Mouse (Mus musculus): ENCODE measurements around the gene Gfy. TPM values are rescaled to one million over a fixed set of nuclear protein-coding genes. Genes with fewer than 3 reads are reported as not detected.
"Not testable (repeated sequence)": the region's sequence is repeated elsewhere in the genome, so short reads cannot be mapped to it uniquely, and the experiment has no call there.

The Gfy gene
- total RNA-seq, 2 experiments from 2014 or later = not detected

DNA sequence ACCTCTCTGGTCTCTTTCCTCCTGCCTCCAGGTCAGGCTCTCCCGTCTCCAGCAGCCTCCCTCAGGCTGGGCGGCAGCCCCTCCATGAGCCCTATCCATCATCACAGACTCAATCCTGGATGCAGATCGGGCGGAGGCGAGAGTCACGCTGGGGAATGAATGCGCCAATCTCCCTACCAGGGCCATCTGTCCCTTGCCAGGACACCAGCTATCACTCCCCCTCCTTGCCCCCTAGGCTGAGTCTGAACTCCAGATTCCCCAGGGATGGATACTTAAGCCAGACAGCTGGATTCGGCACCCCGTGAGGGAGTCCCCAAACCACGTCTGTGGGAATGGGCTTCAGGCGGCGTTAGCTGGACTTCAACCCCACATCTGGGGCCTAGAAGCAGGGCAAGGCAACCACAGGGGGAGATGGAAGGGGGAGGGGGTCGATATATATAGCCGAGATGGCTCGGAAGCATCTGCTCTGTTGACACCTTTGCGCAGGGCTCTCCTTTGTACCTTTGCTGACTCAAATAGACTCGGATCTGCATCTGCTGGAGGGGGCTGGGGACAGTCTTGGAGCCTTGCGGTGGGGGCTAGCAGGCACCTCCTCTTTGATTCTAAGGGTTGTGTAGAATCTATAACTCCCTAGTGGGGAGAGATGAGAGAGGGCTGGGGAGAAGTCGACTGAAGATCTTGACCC, 11.5 kb downstream of the Gfy start:
- DNase-seq = no peak

DNA sequence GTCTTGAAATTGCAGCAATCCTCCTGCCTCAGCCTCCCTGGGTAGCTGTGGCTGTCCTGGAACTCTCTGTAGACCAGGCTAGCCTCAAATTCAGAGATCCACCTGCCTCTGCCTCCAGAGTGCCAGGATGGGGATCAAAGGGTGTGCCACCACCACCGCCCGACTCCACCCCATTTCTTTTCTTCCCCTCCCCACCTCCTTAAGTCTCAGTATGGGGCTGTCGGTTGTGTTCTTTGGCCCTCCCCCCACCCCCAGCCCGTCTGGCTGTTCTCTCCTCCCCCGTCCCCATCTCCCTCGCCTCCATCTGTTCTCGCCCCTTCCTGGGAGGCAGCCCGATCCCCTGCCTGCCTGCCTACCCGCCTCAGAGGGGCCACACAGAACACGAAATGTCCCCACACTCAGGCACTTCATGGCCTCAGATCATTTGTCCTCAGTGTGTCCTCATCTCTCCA, 12.4 kb downstream of the Gfy start:
- no peak for DNase-seq

DNA sequence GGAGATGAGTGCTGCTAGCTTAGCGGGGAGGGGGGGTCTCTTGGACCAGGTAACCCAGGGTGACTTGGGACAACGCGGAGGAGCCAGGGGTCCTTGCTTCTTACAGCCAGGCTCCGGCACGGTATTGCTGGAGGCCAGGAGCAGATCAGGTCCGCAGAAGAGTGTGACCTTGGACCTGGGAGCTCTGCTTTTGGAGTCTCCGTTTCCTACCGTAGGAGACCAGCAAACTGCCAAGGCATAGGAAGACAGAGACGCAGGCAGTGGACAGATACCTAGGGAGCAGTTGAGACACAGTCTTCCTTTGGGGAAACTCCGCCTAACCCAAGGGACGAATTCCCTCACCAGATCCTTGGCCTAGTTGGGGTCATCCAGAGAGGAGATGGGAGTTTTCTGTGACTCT, 13.7 kb downstream of the Gfy start:
- DNase-seq = no peak

DNA sequence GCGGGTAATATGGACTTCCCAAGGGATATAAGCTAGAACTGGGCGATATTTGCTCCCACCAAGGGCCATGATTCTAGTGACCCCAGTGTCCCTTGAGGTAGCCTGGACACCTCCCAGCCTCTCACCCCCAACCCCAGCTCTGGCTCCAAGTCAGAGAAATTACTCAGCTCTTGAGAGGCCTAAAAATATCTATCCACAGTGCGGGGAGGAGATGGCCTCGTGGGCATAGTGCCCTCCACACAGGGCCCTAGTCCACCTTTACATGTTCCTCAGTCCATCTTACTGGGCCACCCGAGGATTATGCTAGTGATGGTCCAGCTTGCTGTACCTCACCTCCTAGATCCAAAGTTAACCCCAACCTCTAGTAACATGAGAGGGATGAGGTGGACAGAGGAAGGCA, 14.5 kb downstream of the Gfy start:
- DNase-seq = no peak

DNA sequence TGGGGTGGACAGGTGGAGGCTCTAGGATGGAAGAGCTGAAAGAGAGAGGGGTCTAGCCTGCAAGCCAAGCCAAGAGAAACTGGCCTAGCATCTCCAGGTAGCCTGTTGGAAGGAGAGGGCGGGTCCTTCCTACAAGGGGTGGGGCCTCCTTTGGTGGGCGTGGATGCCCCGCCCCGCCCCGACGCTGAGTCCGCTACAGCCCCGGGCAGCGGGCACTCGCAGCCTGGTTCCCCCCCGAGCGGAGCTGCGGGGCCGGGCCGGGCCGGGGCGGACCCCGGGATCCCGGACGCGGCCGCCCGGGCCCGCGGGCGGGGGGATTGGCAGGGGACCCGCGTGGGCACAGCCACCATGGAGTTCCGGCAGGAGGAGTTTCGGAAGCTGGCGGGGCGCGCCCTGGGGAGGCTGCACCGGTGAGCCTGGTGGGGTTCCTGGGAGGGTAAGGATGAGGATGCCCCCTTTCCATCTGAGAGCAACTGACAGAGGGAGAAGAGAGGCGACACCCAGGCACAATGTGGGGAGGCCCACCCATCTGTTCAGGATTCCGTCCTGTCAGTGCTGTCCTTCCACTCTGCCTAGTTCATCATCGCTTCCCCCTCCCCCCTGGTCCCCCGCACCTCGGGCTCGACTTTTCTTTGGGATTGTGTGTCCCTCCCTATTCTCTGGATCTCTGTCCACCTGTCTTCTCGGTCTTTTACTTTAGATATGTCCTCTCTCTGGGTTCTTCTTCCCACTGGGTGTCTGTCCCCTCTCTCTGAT, 15.5 kb downstream of the Gfy start, which contains the start of gene Slc17a7:
Slc17a7 (plus strand) TSS at position 215 of the 756 bp plus-strand sequence.
- DNase-seq = peak; percentile 55 to 66

DNA sequence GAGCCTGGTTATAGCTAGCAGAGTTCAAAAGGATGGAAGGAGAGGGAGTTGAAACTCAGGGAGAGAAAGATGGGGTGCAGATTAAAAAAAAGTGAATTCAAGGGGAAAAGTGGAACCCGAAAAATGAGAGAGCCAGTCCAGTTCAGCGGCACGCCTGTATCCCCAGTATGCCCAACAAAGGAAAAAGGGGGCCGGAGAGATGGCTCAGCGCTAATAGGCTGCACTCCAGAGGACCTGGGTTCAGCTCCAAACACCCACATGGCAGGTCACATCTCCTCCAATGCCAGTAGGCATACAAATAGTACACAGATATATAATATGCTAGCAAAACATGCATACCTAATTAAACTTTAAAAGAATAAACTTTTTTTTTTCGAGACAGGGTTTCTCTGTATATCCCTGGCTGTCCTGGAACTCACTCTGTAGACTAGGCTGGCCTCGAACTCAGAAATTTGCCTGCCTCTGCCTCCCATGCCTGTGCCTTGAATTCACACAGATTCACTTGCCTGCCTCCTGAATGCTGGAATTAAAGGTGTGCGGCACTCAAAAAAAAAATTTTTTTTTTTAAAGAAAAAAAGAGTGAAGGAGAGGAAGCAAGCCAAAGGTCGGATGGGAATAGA, 16.3 kb downstream of the Gfy start:
- no peak for DNase-seq

DNA sequence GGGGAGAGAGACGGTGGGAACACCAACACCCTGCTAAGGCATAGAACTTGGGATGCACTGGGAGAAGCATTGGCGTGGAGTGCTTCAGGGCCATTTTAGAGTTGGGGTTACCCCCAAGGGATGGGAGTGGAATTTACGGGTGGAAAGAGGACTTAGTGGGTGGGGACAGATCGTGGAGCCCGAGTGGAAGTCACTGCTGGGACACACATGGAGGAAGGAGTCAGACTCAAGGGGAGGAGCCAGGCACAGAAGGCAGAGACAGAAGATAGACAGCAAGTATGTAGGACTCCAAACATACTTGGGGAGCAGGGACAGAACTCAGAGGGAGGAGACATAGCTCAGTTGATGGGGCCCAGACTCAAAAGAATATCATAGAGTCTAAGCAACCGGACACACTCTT, 16.8 kb downstream of the Gfy start:
- no peak for DNase-seq

DNA sequence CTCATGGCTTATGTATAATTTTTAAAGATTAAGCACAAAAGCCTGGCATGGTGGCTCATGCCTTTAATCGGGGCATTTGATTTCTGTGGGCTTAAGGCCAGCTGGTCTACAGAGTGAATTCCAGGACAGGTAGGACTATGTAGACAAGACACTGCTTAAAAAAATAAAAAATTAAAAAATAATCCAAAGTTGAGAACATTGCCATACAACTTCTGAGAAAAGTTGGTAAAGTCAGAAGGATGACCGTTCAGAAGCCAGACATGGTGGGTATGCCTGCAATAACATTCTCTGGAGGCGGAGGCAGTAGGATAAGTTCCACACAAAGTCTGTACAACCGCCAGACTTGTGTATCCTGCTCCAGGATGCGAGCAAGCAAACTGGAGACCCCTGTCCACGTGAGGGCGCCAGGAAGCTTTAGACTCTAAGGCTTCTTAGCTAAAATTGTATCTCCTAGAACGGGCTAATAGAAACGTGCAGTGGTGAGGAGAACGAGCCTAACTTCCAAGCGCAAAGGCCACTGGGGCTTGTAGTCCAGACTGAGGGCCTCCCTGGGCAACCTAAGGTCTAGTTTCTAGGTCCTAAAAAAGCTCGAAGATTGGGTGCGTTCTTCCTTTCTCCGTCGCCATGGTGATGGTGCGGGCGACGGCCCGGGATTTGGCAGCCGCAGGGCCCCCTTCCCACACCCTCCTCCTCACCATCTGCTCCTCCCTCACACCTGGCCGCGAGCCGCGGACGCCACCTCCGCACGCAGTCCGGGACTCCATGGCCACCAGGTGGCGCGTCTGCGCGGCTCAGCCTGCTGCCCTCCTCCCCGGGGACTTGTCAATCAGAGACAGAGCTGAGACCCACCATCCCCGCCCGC, 17.5 kb downstream of the Gfy start:
- DNase-seq = peak; percentile 88 to 93

DNA sequence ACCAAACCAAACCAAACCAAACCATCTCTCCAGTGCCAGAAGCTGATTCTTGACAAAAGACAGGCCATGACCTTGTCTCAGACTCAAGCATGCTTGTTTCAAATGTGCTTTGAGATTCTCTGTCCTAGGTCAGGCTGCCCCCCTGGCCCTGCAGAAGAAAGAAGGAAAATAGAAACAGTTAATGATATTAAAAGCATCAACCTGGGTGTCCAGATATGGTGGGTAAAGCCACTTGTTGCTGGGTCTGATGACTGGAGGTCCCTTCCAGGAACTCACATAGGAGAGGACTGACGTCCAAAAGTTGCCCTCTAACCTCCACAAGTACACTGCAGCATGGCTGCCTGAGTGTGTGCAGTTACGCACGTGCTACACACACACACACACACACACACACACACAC, 18.5 kb downstream of the Gfy start:
- DNase-seq = no peak

DNA sequence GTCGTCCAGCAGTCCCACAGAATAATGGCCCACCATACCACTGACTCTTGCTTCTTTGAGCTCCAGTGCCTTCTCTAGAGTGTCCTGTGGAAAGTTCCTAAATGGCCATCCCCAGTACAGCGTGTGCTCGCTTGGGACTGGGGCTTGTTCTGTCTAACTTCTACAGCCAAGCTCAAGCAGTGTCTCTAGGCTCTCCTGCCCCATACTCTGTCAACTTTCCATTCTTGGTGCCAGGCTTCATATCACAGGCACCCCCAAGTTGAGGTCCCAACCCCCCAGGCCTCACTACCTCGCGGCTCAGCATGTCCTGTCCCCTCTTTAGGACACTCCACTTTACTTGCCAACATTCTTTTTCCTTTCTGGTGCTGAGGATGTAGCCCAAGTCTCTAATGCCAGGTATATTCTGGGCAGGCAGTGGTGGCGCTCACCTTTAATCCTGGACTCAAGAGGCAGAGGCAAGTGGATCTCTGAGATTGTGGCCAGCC, 19.0 kb downstream of the Gfy start:
- DNase-seq = no peak

DNA sequence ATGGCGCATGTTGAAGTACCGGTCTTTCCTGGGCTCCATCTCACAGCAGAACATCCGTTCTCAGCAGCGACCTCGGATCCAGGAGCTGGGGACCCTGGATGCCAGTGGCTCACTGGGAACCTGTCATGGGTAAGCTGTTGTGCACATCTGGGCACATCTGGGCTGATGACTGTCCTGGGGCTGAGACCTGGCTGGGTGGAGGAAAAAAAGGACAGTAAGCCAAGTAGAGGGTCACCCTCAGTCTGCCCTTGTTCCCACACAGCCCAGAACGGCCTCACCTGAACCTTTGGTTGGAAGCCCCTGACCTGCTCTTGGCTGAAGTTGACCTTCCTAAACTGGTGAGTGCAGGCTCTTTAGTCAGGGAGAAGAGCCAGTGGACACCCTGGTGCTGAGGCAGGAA, 20.4 kb downstream of the Gfy start:
- no peak for DNase-seq

DNA sequence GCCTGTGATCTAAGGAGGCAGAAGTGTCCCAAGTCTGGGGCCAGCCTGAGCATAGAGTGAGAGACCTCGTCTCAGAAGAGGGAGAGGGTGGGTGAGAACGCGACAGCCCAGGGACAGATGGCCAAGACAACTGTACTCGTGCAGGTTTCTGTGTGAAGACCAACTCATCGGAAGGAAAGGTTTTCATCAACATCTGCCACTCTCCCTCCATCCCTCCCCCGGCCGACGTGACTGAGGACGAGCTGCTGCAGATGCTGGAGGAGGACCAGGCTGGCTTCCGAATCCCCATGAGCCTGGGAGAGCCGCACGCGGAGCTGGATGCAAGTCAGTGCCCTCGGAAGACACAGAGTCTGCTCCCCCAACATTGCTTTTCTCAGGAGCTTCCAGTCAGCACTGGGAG, 21.9 kb downstream of the Gfy start:
- DNase-seq = no peak

DNA sequence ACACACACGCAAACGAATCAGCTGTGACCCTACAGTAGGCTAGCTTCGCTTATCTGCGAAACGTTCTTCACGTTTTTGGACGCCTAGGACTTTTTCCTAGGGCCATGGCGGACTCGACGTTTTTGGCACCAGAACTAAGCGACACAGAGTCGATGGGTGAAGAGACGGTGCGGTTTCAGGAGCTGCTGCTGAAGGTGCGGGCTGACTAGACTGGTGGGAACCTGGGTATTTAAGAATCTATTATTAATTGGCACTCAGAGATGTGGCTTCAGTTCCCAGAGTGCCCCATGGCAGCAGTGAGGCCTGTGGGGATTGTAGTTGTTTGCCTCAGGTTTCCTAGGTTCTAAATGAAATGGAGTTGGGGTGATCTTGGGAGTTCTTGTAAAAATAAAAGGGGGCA, 23.2 kb downstream of the Gfy start:
- DNase-seq = no peak

DNA sequence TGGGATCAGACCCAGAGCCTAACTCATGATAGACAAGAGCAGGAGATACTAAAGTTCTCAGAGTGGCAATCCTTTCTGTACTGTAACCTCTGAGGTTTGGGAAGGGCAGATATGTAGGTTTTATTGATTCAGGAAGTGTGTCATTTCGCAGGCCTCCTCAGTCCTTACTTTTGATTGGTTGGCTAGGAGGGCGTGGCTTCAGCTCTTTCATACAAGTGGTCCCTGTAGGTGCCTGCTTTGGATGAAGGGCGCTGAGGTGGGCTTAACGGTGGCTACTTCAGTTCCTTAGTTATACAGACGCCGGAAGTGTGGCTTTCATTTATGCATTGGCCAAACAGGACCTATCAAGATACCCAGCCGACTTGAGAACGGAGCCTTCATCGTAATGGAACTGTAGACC, 23.8 kb downstream of the Gfy start:
- DNase-seq = no peak

DNA sequence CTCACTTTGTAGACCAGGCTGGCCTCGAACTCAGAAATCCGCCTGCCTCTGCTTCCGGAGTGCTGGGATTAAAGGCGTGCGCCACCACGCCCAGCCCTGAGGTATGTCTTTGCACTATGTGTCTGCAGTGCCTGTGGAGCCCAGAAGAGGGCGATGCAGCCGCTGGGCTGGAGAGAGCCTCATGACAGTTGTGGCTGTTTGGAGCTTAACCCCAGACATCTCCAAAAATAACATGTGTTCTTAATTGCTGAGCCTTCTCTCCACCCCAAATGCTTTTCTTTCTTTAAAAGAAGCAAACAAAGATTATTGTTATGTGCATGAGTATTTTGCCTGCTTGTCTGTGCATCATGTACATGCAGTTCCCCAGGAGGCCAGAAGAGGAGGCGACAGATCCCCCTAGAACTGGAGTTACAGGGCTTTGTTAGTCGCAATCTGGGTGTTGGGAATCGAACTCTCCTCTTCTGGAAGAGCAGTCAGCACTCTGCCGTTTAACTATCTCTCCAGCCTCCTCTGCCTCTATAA, 24.3 kb downstream of the Gfy start:
- DNase-seq = peak; percentile 46 to 53

DNA sequence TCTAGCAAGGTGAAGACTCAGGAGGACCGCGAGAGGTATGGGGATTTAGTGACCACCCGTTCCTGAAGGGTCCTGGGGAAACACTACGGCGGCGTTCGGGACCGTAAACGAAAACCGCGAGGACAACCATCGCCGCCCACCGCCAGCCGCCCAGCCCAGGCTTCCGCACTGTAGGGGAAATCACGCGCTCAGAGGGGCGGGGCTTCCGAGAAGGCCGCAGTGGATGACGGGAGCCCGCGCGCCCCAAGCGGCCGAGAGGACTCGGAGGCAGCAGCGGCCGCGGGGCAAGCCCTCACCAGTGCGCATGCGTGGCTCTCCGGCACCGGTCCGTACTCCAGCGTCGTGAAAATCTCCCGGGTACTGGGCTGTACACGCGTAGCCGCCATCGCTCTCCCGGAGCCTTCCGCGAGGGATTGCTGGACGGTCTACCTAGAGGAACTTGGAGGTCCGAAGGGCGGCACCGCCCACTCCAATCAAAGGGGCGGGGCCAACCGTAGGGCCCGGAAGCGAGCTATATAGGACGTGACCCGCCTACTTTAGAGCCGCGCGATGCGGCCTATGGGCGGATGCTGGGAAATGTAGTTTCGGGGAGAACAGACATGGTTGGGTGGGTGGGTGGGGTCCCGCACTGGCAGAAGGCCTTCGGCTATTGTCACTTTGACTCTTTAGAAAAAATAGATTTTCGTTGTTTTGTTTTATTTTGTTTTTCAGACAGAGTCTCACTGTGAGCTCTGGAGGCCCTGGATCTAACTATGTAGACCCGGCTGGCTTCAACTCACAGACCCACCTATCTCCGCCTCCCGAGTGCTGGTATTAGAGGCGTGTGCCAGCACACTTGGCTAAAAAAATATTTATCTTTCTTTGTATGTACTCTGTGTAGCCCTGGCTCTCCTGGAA, 25.0 kb downstream of the Gfy start, which contains the start of the genes Pih1d1 and Aldh16a1:
Pih1d1 (plus strand) TSS at position 208 of the 897 bp plus-strand sequence.
Aldh16a1 (minus strand) TSS at position 489 of the 897 bp plus-strand sequence.
- DNase-seq = peak; percentile 97 to 98

DNA sequence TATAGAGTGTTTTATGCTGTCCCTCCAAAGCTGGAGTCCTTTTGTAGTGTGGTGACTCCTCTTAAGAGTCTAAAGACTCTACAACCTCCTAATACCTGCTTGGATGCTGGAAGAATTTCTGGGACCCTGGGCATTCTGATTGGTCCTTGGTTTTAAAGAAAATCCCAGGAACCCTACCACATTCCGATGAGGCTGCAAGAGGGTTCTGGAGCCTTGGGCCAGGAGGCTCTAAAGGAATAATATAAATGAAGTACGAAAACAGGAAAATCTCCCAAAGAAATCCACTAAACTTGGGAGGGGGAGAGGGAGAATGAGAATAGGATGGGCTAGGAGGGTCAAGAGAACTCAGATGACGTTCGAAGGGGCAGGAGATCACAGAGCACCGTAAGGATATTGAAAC, 25.8 kb downstream of the Gfy start:
- no peak for DNase-seq

DNA sequence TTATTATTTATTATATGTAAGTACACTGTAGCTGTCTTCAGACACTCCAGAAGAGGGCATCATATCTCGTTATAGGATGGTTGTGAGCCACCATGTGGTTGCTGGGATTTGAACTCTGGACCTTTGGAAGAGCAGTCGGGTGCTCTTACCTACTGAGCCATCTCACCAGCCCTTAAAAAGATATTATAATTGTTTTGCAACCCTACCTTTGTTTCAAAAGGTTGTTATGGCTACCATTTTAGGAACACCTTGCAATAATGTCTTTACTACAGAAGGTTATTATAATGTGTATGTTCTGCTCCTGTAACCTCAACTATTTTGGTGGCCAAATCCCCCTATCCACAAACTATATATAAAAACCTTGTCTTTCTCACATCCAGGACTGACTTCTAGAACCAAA, 26.3 kb downstream of the Gfy start:
- not testable (repeated sequence) for DNase-seq

DNA sequence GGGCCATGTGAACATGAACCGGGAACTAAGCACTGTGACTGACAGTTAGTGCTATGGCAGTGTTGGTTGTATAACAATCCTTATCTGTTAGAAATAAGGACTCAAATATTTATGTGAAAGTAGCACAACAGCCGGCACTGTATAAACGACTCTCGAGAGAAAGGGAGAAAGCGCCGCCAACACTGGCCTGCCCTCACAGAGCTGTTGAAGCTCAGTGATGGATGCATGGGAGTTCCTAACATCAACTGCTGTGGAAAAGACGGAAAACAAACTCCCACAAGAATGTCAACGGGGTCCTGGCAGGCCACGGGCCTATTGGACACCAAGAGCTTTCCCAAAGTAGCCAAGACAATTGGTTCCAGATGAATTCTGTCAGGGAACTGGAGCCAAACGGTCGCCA, 28.1 kb downstream of the Gfy start:
- no peak for DNase-seq

DNA sequence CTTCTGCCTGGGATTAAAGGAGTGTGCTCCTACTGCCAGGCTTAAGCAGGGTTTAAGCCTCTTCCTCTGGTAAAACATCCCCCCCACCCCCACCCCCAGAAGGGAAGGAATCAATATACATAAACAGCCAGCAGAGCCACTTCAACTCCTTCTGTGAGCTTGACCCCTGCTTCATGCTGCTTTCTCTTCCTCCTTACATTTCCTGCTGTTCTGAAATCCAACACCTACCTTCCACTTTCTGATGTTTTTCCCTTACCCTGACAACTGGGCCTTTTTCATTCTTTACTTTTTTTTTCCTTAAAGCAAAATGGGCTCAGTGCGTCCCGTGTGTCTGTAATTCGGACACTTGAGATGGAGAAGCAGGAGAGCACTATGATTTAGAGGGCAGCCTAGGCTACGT, 29.0 kb downstream of the Gfy start:
- no peak for DNase-seq

DNA sequence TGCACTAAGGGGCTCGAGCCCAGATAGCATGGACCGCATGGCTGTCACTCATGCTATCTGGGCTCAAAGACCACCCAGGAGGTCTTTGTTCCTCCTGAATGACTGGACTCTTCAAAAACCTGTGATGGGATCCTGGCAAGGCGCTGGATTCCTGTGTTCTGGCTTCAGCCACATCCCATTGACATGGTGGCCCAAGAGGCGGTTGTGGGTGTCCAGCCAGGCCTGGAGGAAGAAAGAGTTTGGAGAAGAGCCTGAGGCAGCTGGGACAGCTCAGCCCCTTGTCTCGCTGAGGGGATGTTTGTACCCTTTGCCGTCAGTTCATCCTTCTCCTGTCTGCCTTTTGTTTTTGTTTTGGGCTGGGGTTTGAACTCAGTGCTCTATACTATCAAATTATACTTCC, 29.8 kb downstream of the Gfy start:
- DNase-seq = no peak
